Mouse (Mus musculus): Measurements from ENCODE around the gene Slc31a2. TPM values are rescaled to one million over a fixed set of nuclear protein-coding genes. Genes with fewer than 3 reads are reported as not detected.
"Not testable (repeated sequence)": the region's sequence is repeated elsewhere in the genome, so short reads cannot be mapped to it uniquely, and the experiment has no call there.

The Slc31a2 gene
- polyA plus RNA-seq, 1 experiment: 30.7 TPM

DNA sequence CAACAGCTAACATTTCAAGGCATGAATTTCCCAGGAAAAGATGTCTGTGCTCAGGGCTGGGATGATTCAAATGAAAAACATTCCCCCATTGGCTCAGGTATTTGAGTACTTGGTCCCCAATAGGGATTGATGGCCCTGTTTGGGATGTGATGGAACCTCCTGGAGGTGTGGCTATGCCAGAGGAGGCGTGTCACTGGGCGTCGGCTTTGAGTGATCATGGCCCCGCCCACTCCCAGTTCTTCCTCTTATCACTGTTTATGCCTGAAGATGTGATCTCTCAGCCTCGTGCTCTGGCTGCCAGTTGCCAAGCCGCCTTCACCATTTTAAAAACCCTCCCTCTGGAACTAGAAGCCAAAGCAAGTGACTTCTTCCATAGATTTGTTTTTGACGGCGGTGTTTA, 7.8 kb upstream of the Slc31a2 start:
- no peak for TF ChIP-seq CTCF (IDR thresholded peaks at IDR 0.05; ENCODE audit: insufficient read depth, low read length)
- no peak for TF ChIP-seq POLR2A (IDR thresholded peaks at IDR 0.05; ENCODE audit: borderline replicate concordance, extremely low read depth, low read depth, low read length)
- 57% methylated on average over 8 of the region's 8 CpGs for WGBS
- no peak for DNase-seq
- no peak overlapping the region for H3K4me3 ChIP-seq (replicated peaks; ENCODE audit: extremely low read depth, low read depth, low read length)
- no peaks in the 10 kb centered on the region for H3K4me1 ChIP-seq (ENCODE audit: control insufficient read depth, insufficient read depth, low read length)

- WGBS: 19% methylated on average over 8 of the region's 8 CpGs
- no peak for TF ChIP-seq CTCF (IDR thresholded peaks at IDR 0.05; ENCODE audit: insufficient read depth, low read length)
- H3K4me1 ChIP-seq (ENCODE audit: control insufficient read depth, insufficient read depth, low read length): no peaks in the 10 kb centered on the region
- H3K4me3 ChIP-seq (replicated peaks; ENCODE audit: extremely low read depth, low read depth, low read length): no peak overlapping the region
- DNase-seq: no peak
These were observed 5.4 kb upstream of the Slc31a2 start for GRCm38 (mm10) chr4:62256931-62257330.

GRCm38 (mm10) chr4:62263133-62263844, 927 bp downstream of the Slc31a2 start:
- no peak for TF ChIP-seq CTCF (IDR thresholded peaks at IDR 0.05; ENCODE audit: insufficient read depth, low read length)
- TF ChIP-seq POLR2A (IDR thresholded peaks at IDR 0.05; ENCODE audit: borderline replicate concordance, extremely low read depth, low read depth, low read length): no peak
- 33% methylated on average over 7 of the region's 7 CpGs for WGBS
- Histone ChIP-seq H3K4me1 (ENCODE audit: control insufficient read depth, insufficient read depth, low read length) (no peaks in the 10 kb centered on the region), H3K4me3 (replicated peaks; ENCODE audit: extremely low read depth, low read depth, low read length) (no peak overlapping the region)
- no peak for DNase-seq

DNA sequence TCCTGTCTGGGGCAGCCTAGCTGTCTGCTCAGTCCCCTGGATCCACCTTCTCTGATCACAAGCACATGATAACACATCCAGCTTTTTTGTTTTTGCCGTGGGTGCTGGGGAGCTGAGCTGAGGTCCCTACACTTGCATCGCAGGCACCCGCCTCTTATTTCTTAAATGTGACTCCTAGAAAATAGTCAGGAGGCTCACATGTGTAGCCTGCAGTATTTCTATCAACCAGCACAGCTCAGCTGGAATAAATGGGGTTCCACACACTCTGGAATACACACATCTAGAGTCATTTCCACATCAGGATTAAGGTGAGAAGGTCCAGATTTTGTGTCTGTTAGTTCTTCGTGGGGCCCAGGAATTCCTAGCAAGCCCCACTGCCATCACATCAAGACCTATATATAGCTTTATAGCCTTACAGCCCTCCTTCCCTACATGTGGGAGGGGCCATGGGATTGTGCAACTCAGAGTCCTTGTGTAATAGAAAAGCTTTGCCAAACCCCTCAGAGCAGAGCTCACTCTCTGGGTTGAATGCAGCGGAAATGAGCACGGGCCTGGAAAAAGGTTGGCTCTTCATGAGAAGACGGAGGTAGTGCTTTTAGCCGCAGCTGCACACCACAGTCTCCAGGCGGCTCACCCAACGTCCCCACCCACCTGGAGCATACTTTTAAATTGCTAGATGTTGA, 2.9 kb downstream of the Slc31a2 start:
- H3K4me3 ChIP-seq (replicated peaks; ENCODE audit: extremely low read depth, low read depth, low read length): no peak overlapping the region
- no peaks in the 10 kb centered on the region for H3K4me1 ChIP-seq (ENCODE audit: control insufficient read depth, insufficient read depth, low read length)
- 54% methylated on average over 10 of the region's 10 CpGs for WGBS
- no peak for DNase-seq
- TF ChIP-seq POLR2A (IDR thresholded peaks at IDR 0.05; ENCODE audit: borderline replicate concordance, extremely low read depth, low read depth, low read length) (no peak), CTCF (IDR thresholded peaks at IDR 0.05; ENCODE audit: insufficient read depth, low read length) (no peak)

DNA sequence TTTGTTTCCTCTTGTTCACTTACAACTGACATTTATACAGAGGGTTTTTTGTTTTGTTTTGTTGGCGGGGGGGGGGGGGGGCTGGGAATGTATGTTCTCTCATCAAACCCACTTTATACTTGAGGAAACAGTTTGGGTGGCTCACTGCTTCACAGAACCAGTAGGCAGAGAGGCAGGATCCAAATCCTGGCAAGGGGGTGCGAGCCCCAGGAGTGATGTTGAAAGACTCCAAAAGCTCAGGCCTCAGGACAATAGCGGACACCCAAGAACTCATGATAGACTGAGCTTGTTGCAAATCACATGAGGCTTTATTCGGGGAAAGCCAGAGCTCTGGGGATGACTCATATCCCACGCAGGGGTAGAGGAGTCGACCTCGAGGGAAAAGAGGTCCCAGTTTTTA, 3.7 kb downstream of the Slc31a2 start:
- WGBS: 54% methylated on average over 7 of the region's 7 CpGs

DNA sequence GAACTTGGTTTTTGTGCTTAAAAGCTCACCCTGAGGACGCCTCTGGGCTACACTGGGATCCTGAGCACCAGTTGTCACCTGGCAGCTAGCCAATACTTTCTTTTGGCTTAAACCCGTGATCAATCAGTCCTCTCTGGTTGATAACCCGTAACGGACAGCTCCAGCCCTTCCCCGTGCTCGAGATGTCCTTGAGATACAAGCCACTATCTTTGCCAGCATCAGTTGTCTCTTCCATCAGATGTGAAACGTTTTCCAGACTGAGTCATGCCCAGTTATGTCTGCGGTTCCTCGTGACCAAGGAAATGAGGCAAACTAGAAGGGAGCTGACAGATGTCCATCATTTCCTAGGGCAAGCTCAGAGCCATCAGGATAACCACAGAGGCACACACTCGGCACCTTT, 4.7 kb downstream of the Slc31a2 start:
- H3K4me1 ChIP-seq (ENCODE audit: control insufficient read depth, insufficient read depth, low read length): no peaks in the 10 kb centered on the region
- DNase-seq: no peak
- H3K4me3 ChIP-seq (replicated peaks; ENCODE audit: extremely low read depth, low read depth, low read length): no peak overlapping the region
- 60% methylated on average over 10 of the region's 10 CpGs for WGBS
- TF ChIP-seq CTCF (IDR thresholded peaks at IDR 0.05; ENCODE audit: insufficient read depth, low read length): no peak
- no peak for TF ChIP-seq POLR2A (IDR thresholded peaks at IDR 0.05; ENCODE audit: borderline replicate concordance, extremely low read depth, low read depth, low read length)

More for the DNA sequence above, 3.7 kb downstream of the Slc31a2 start:
- not testable (repeated sequence) for H3K4me1 ChIP-seq (ENCODE audit: control insufficient read depth, insufficient read depth, low read length); DNase-seq; H3K4me3 ChIP-seq (replicated peaks; ENCODE audit: extremely low read depth, low read depth, low read length)

DNA sequence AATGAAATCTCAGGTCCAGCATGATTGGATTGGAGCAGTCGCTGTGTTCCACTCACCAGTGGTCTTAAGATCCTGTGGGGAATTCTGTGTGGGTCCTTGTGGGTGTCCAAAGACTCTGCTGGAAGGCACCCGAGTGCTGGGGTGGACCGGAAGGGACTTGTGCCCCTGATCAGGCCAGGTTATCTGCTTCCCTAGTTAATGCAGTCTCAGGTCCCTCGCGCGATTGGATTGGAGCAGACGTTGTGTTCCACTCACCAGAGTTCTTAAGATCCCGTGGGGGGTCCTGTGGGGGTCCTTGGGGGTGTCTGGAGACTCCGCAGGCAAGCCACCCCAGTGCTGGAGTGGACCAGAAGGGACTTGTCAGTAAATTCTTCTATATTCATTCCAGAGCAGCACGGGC, 10.3 kb downstream of the Slc31a2 start:
- no peak for TF ChIP-seq CTCF (IDR thresholded peaks at IDR 0.05; ENCODE audit: insufficient read depth, low read length)
- no peak for TF ChIP-seq POLR2A (IDR thresholded peaks at IDR 0.05; ENCODE audit: borderline replicate concordance, extremely low read depth, low read depth, low read length)
- no peak for DNase-seq
- WGBS: 86% methylated on average over 10 of the region's 10 CpGs
- Histone ChIP-seq H3K4me1 (ENCODE audit: control insufficient read depth, insufficient read depth, low read length) (peaks cover 2% of the 10 kb centered on the region; the same call in 1 of the 2 replicates), H3K4me3 (replicated peaks; ENCODE audit: extremely low read depth, low read depth, low read length) (no peak overlapping the region)

- WGBS: 91% methylated on average over 10 of the region's 10 CpGs
These were observed 11.6 kb downstream of the Slc31a2 start for GRCm38 (mm10) chr4:62273916-62274315.

DNA sequence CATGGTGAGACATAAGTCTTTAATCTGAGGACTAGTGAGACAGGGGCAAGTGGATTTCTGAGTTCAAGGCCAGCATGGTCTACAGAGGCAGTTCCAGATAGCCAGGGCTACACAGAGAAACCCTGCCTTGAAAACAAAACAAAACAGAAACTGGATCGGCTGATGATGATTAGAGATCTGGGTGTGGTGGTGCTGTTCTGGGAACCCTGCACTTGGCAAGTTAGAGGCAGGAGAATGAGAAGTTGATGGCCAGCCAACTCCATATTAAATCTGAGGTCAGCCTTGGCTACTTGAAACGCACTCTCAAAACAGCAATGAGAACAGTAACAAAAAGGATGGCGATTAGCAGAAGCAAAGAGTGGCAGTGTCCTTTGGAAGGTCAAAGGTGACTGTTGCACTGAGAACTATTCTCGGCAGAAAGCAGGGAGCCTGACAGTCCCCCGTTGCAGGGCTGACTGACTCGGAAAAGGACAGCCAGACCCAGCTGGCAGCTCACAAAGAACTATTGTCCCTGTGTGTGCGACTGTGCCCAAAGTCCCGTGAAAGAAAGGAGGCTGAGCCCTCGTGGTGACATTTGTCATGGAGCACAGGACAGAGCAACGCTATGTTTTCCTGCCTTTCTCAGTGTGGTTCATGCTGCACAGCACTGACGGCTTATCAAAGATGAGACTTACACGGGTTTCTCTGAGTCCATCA, 12.6 kb downstream of the Slc31a2 start:
- Histone ChIP-seq H3K4me1 (ENCODE audit: control insufficient read depth, insufficient read depth, low read length) (peaks cover 2% of the 10 kb centered on the region; the same call in 1 of the 2 replicates), H3K4me3 (replicated peaks; ENCODE audit: extremely low read depth, low read depth, low read length) (no peak overlapping the region)
- TF ChIP-seq POLR2A (IDR thresholded peaks at IDR 0.05; ENCODE audit: borderline replicate concordance, extremely low read depth, low read depth, low read length): no peak
- no peak for TF ChIP-seq CTCF (IDR thresholded peaks at IDR 0.05; ENCODE audit: insufficient read depth, low read length)
- DNase-seq: no peak
- WGBS: 24% methylated on average over 12 of the region's 12 CpGs

More at GRCm38 (mm10) chr4:62273916-62274315, 11.6 kb downstream of the Slc31a2 start:
- DNase-seq: no peak
- no peak overlapping the region for H3K4me3 ChIP-seq (replicated peaks; ENCODE audit: extremely low read depth, low read depth, low read length)
- no peak for TF ChIP-seq CTCF (IDR thresholded peaks at IDR 0.05; ENCODE audit: insufficient read depth, low read length)
- TF ChIP-seq POLR2A (IDR thresholded peaks at IDR 0.05; ENCODE audit: borderline replicate concordance, extremely low read depth, low read depth, low read length): no peak
- peaks cover 2% of the 10 kb centered on the region; the same call in 1 of the 2 replicates for H3K4me1 ChIP-seq (ENCODE audit: control insufficient read depth, insufficient read depth, low read length)

Data from lung, adult 2 months (tissue).